Mouse (Mus musculus) limb, embryonic 15.5 days (tissue): ENCODE measurements at regions not wholly inside any gene's neighbourhood (a gene's known extent, or its start where the extent isn't known, plus 50 kb on each side); places are given as distances from the start of the nearest gene placed in this dataset.

Source experiments
- ATAC-seq: fragments of 200-750 bp; cut with Nextera tagmentation; 2 replicates; pipeline ENCODE4 v1.8.0; 2017; ENCODE audit warnings: low read depth, moderate TSS enrichment; ENCODE audit not compliant: insufficient number of reproducible peaks, low FRiP score, low TSS enrichment
- H3K27ac ChIP-seq: fragments of 300-500 bp; sonication (generic); 2 replicates; pipeline ENCODE4 v1.5.1; 2015; ENCODE audit warnings: moderate library complexity, mild to moderate bottlenecking, inconsistent platforms
- H3K27me3 ChIP-seq: fragments of 300-500 bp; sonication (generic); 2 replicates; pipeline ENCODE4 v1.6.1; 2015; ENCODE audit warnings: inconsistent platforms
- H3K36me3 ChIP-seq: fragments of 300-500 bp; sonication (generic); 2 replicates; pipeline ENCODE4 v1.6.1; 2015; ENCODE audit warnings: inconsistent platforms
- H3K4me1 ChIP-seq: fragments of 300-500 bp; sonication (generic); 2 replicates; pipeline ENCODE4 v1.6.1; 2015; ENCODE audit warnings: inconsistent platforms
- H3K4me2 ChIP-seq: fragments of 300-500 bp; sonication (generic); 2 replicates; pipeline ENCODE4 v1.6.1; 2015; ENCODE audit warnings: mild to moderate bottlenecking, inconsistent platforms
- H3K4me3 ChIP-seq: fragments of 300-500 bp; sonication (generic); 2 replicates; pipeline ENCODE4 v1.5.1; 2015; ENCODE audit warnings: mild to moderate bottlenecking, inconsistent platforms
- H3K9ac ChIP-seq: fragments of 300-500 bp; sonication (generic); 2 replicates; pipeline ENCODE4 v1.6.1; 2015; ENCODE audit warnings: inconsistent platforms
- H3K9me3 ChIP-seq: fragments of 300-500 bp; sonication (generic); 2 replicates; pipeline ENCODE4 v1.6.1; 2016; ENCODE audit warnings: inconsistent platforms
- WGBS: fragments of 180-500 bp; shearing (Covaris S2); methylation state at CpG from one replicate; pipeline ENCODE4 v1.1.7; 2015; 5-methylcytosine and 5-hydroxymethylcytosine counted together

GRCm38 (mm10) chr3:102386091-102386490, 83.6 kb upstream of the Ngf start:
- ATAC-seq, result no peak
- Histone ChIP-seq H3K36me3 (no peaks in the 10 kb centered on the region), H3K4me3 (no peak overlapping the region), H3K9me3 (no peaks in the 10 kb centered on the region), H3K27ac (no peak overlapping the region), H3K4me1 (no peaks in the 10 kb centered on the region), H3K9ac (no peak overlapping the region), H3K4me2 (no peak overlapping the region), H3K27me3 (no peaks in the 10 kb centered on the region)
- 90% methylated on average over 4 of the region's 4 CpGs for WGBS

- WGBS, result 76% methylated on average over 2 of the region's 2 CpGs
Measured at GRCm38 (mm10) chr3:102384596-102384995, 85.1 kb upstream of the Ngf start.

GRCm38 (mm10) chr3:102383671-102384070, 86.0 kb upstream of the Ngf start:
- WGBS, result 73% methylated on average over 8 of the region's 8 CpGs
- H3K4me3 ChIP-seq, result no peak overlapping the region

More at GRCm38 (mm10) chr3:102384596-102384995, 85.1 kb upstream of the Ngf start:
- Histone ChIP-seq H3K27me3 (no peaks in the 10 kb centered on the region), H3K9me3 (no peaks in the 10 kb centered on the region), H3K4me3 (no peak overlapping the region), H3K4me2 (no peak overlapping the region), H3K27ac (no peak overlapping the region), H3K4me1 (no peaks in the 10 kb centered on the region), H3K9ac (no peak overlapping the region), H3K36me3 (no peaks in the 10 kb centered on the region)
- ATAC-seq, result no peak

GRCm38 (mm10) chr3:102381683-102382082, 88.0 kb upstream of the Ngf start:
- no peak overlapping the region for H3K9ac ChIP-seq
- WGBS, result 92% methylated on average over 10 of the region's 10 CpGs
- ATAC-seq, result no peak

More at GRCm38 (mm10) chr3:102383671-102384070, 86.0 kb upstream of the Ngf start:
- Histone ChIP-seq H3K9ac (no peak overlapping the region), H3K9me3 (no peaks in the 10 kb centered on the region), H3K4me2 (no peak overlapping the region), H3K27ac (no peak overlapping the region), H3K4me1 (no peaks in the 10 kb centered on the region), H3K36me3 (no peaks in the 10 kb centered on the region), H3K27me3 (no peaks in the 10 kb centered on the region)
- ATAC-seq, result no peak

GRCm38 (mm10) chr3:102374381-102375060, 95.2 kb upstream of the Ngf start:
- Histone ChIP-seq H3K4me1 (no peaks in the 10 kb centered on the region), H3K27me3 (no peaks in the 10 kb centered on the region)
- WGBS, result 77% methylated on average over 5 of the region's 5 CpGs

More at GRCm38 (mm10) chr3:102381683-102382082, 88.0 kb upstream of the Ngf start:
- Histone ChIP-seq H3K4me1 (no peaks in the 10 kb centered on the region), H3K4me3 (no peak overlapping the region), H3K27me3 (no peaks in the 10 kb centered on the region), H3K27ac (no peak overlapping the region), H3K4me2 (no peak overlapping the region), H3K36me3 (no peaks in the 10 kb centered on the region), H3K9me3 (no peaks in the 10 kb centered on the region)

GRCm38 (mm10) chr3:102372205-102372899, 97.4 kb upstream of the Ngf start:
- H3K4me3 ChIP-seq, result no peak overlapping the region
- H3K27ac ChIP-seq, result no peak overlapping the region
- ATAC-seq, result no peak
- 74% methylated on average over 8 of the region's 8 CpGs for WGBS
- no peaks in the 10 kb centered on the region for H3K36me3 ChIP-seq
- no peaks in the 10 kb centered on the region for H3K9me3 ChIP-seq
- no peaks in the 10 kb centered on the region for H3K4me1 ChIP-seq
- no peaks in the 10 kb centered on the region for H3K27me3 ChIP-seq
- H3K9ac ChIP-seq, result no peak overlapping the region
- no peak overlapping the region for H3K4me2 ChIP-seq

More at GRCm38 (mm10) chr3:102374381-102375060, 95.2 kb upstream of the Ngf start:
- no peak overlapping the region for H3K9ac ChIP-seq
- no peak overlapping the region for H3K4me2 ChIP-seq
- no peaks in the 10 kb centered on the region for H3K9me3 ChIP-seq
- H3K36me3 ChIP-seq, result no peaks in the 10 kb centered on the region
- no peak overlapping the region for H3K27ac ChIP-seq
- no peak for ATAC-seq
- H3K4me3 ChIP-seq, result no peak overlapping the region

GRCm38 (mm10) chr3:102366188-102366587, 103.5 kb upstream of the Ngf start:
- Histone ChIP-seq H3K27ac (no peak overlapping the region), H3K4me1 (no peaks in the 10 kb centered on the region), H3K9ac (no peak overlapping the region), H3K36me3 (no peaks in the 10 kb centered on the region), H3K9me3 (no peaks in the 10 kb centered on the region), H3K4me3 (no peak overlapping the region), H3K27me3 (no peaks in the 10 kb centered on the region), H3K4me2 (no peak overlapping the region)
- 0 out of 2 replicates have a peak, but pooled peaks have one; percentile 52 for ATAC-seq
- 54% methylated on average over 6 of the region's 6 CpGs for WGBS

- no peak for ATAC-seq
- H3K9me3 ChIP-seq, result no peaks in the 10 kb centered on the region
- WGBS, result 81% methylated on average over 5 of the region's 5 CpGs
- H3K27me3 ChIP-seq, result no peaks in the 10 kb centered on the region
- no peaks in the 10 kb centered on the region for H3K36me3 ChIP-seq
- H3K4me2 ChIP-seq, result no peak overlapping the region
- H3K4me3 ChIP-seq, result no peak overlapping the region
- no peaks in the 10 kb centered on the region for H3K4me1 ChIP-seq
- no peak overlapping the region for H3K9ac ChIP-seq
- H3K27ac ChIP-seq, result no peak overlapping the region
Measured at GRCm38 (mm10) chr3:102364326-102364935, 105.3 kb upstream of the Ngf start.

GRCm38 (mm10) chr3:102360732-102361280, 108.9 kb upstream of the Ngf start:
- no peaks in the 10 kb centered on the region for H3K4me1 ChIP-seq
- no peaks in the 10 kb centered on the region for H3K9me3 ChIP-seq
- no peak for ATAC-seq
- H3K36me3 ChIP-seq, result no peaks in the 10 kb centered on the region
- no peak overlapping the region for H3K4me2 ChIP-seq
- no peaks in the 10 kb centered on the region for H3K27me3 ChIP-seq
- no peak overlapping the region for H3K9ac ChIP-seq
- 73% methylated on average over 9 of the region's 9 CpGs for WGBS
- H3K27ac ChIP-seq, result no peak overlapping the region
- H3K4me3 ChIP-seq, result no peak overlapping the region

GRCm38 (mm10) chr3:102358801-102359200, 110.9 kb upstream of the Ngf start:
- Histone ChIP-seq H3K4me1 (no peaks in the 10 kb centered on the region), H3K9me3 (no peaks in the 10 kb centered on the region), H3K36me3 (no peaks in the 10 kb centered on the region), H3K27me3 (no peaks in the 10 kb centered on the region), H3K4me3 (no peak overlapping the region), H3K4me2 (no peak overlapping the region), H3K9ac (no peak overlapping the region), H3K27ac (no peak overlapping the region)
- no peak for ATAC-seq
- 87% methylated on average over 4 of the region's 4 CpGs for WGBS

- Histone ChIP-seq H3K27ac (no peak overlapping the region), H3K9ac (no peak overlapping the region), H3K4me2 (no peak overlapping the region), H3K9me3 (no peaks in the 10 kb centered on the region), H3K4me3 (no peak overlapping the region), H3K4me1 (no peaks in the 10 kb centered on the region), H3K36me3 (no peaks in the 10 kb centered on the region), H3K27me3 (no peaks in the 10 kb centered on the region)
- 60% methylated on average over 7 of the region's 7 CpGs for WGBS
- ATAC-seq, result no peak
Measured at GRCm38 (mm10) chr3:102357062-102357610, 112.6 kb upstream of the Ngf start.

GRCm38 (mm10) chr3:102355352-102355751, 114.4 kb upstream of the Ngf start:
- H3K36me3 ChIP-seq, result no peaks in the 10 kb centered on the region
- no peaks in the 10 kb centered on the region for H3K27me3 ChIP-seq
- no peak for ATAC-seq
- H3K9me3 ChIP-seq, result no peaks in the 10 kb centered on the region
- H3K4me1 ChIP-seq, result no peaks in the 10 kb centered on the region
- no peak overlapping the region for H3K4me3 ChIP-seq
- WGBS, result 87% methylated on average over 2 of the region's 2 CpGs
- no peak overlapping the region for H3K9ac ChIP-seq
- H3K4me2 ChIP-seq, result no peak overlapping the region
- no peak overlapping the region for H3K27ac ChIP-seq
